Mouse (Mus musculus): ENCODE results near the gene Tcf7l1.
A peak's percentile ranks its signal among the peaks of the same experiment; 100 is the strongest.

Gene Tcf7l1

GRCm38 (mm10) chr6:72787322-72787947, 1.6 kb downstream of the Tcf7l1 start:
- DNase-seq (ENCODE audit: low read depth, low spot score), result no peak

- no peak for DNase-seq (ENCODE audit: low read depth, low spot score)
Measured at GRCm38 (mm10) chr6:72783780-72784179, 5.3 kb downstream of the Tcf7l1 start.

GRCm38 (mm10) chr6:72778779-72779776, 10.0 kb downstream of the Tcf7l1 start:
- DNase-seq (ENCODE audit: low read depth, low spot score), result no peak

DNA sequence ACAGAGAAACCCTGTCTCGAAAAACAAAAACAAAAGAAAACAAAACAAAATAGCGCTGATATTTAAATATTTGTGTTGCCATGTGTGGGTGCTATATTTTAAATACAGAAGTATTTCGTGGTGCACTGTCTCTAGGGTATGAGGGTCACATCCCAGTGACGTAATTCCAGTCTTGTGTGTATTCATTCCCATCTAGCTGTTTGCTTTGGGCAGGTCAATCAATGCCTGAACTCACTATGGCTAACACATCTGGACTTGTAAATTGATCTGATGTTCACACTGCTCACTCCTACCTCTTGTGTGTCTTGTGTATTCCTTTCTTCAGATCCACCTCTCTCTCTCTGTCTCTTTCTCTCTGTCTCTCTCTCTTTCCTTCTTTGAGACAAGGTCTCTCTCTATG, 11.8 kb downstream of the Tcf7l1 start:
- DNase-seq (ENCODE audit: low read depth, low spot score), result no peak

DNA sequence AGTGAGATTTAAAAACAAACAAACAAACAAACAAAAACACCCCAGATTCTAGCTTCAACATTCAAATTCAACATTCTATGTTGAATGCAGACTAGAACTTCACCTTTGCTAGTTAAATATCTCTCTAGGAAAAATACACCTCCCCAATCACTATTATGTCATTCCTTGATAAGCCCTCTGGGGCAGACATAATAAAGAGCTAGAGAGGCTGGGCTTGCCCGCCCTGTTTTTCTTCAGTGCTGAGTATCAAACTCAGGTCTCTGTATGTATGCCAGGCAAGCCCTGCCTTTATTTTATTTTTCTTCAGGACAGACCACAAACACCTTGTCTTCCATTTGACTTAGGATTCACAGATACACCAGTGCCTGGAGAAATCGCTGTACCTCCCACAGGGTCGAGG, 14.8 kb downstream of the Tcf7l1 start:
- DNase-seq (ENCODE audit: low read depth, low spot score), result no peak

- no peak for DNase-seq (ENCODE audit: low read depth, low spot score)
Measured at GRCm38 (mm10) chr6:72769915-72770776, 18.9 kb downstream of the Tcf7l1 start.

DNA sequence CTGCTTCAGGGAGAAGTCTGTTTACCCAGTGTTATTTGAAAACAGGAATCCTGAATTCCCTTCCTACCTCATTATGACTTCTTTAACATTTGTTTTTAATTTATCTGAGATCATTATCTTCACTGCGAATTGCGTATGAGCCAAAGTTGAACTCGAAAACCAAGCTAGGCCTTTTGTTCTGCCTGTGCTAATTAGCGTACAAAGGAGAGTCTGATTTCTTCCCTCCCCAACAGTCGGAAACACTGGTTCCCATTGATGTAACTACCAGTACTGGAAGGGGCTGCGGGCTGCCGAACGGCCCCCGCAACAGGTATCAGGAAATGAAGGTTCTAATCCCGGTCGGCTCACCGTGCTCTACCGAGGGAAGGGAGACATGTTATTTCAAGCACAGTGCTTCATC, 19.7 kb downstream of the Tcf7l1 start:
- no peak for DNase-seq (ENCODE audit: low read depth, low spot score)

DNA sequence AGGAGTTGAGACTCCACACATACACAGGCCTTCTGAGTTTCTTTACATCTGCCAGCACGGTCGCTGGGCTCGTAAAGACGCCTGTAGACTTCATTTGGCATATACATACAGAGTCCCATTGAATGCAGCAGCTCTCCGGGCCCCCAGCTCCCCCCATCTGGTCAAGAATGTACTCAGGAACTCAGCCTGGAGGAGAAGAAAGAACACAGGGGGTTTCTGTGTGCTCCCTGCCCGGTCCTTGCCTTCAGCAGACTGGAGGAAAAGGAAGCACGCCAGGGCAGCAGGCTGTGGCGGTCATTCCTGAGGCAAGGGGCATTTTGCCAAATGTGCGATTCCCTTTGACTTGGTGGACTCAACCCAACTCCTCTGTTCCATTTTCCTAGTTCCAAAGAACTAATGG, 20.2 kb downstream of the Tcf7l1 start:
- DNase-seq (ENCODE audit: low read depth, low spot score), result peak; percentile 60

GRCm38 (mm10) chr6:72768097-72768496, 21.0 kb downstream of the Tcf7l1 start:
- DNase-seq (ENCODE audit: low read depth, low spot score), result no peak

DNA sequence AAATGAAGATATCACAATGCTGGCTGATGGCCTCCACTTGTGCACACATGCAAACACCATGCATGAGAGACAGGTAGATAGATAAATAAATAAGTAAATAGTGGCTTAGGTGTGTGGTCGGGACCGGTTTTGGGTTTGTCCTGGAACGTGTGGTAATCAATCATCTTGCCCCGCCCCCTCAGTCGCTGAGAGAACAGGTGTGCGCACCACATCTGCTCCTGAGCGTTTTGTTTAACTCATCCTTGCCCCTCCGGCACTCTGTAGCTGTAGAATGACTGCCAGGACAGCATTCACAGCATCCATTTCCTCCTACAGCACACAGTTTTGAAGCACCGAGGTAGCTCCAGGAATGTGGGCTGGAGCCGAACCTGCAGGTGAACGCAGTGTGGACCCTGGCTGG, 25.4 kb downstream of the Tcf7l1 start:
- no peak for DNase-seq (ENCODE audit: low read depth, low spot score)

DNA sequence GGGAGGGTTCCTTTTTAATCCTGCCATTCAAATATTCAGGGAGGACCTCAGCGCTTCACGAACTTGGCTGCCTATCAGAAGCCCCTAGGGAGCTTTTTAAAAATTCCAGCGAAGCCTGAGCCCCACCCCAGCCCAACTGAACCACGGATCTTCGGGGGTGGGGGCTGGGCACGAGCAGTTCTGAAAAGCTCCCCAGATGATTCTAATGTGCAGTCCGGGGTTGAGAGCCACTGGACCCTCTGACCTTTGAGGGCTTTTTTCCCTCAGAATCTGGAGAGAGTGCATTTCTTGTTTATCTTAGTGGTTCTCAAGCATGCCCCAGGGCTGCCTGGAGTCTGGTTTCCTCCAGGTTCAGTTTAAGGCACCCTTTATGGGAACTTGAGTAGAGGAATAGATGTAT, 27.4 kb downstream of the Tcf7l1 start:
- DNase-seq (ENCODE audit: low read depth, low spot score), result peak; percentile 74

DNA sequence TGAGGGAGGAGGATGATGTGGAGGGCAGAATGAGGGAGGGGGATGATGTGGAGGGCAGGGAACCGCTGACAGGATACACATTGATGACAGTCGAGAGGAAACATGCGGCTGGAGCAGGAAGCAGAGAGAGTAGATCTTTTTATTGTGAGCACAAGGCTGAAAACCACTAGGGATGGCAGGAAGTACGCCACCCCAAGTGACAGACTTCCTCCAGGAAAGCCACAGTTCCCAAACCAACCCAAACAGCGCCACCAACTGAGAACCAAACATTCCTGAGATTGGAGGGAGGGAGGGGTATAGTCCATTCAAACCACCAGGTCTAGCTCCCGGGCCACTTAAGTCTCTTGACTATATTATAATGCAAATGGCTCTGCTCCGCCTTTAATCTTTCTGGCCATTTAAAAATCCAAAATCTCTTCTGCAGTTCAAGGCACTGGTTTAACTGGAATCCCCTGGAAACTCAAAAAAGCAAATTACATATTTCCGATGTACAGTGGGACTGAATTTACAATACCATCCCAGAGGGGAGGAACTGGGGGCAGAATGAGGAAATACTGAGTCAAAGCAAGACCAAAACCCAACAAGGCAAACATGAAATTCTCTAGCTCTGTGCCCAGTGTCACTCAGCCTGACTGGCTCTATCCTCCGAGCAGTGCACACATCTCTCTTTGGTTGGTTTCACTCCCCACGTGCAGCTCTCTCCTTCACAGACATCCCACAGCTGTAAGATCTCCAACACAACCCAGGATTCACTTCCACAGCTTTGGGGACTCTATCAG, 30.6 kb downstream of the Tcf7l1 start:
- DNase-seq (ENCODE audit: low read depth, low spot score), result no peak

DNA sequence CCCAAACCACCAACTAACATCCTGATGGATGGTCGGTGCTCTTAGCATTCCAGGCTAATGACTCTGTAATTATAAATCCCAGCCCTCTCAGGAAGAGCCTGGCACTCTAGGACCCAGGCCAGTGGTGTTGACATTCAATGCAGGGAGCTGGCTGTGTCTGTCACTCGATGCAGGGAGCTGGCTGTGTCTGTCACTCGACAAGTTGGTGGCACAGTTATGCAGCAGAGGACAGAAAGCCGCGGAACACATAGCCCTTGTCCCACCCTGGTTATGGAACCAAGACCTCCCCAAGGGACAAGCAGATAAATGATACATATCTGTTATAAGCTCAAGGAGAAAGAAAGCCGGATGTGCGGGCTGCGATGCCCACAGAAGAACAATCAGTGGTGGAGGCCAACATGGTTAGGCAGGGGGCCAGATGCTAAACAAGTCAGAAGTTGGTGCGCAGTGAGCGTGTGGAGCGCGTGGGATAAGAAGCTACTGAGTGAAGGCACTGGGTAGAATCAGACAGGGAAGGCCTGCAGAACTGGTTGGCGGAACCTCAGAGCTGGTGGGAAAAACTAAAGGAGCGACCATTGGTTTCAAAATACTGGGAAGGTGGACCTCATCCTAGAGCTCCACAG, 33.7 kb downstream of the Tcf7l1 start:
- DNase-seq (ENCODE audit: low read depth, low spot score), result no peak

DNA sequence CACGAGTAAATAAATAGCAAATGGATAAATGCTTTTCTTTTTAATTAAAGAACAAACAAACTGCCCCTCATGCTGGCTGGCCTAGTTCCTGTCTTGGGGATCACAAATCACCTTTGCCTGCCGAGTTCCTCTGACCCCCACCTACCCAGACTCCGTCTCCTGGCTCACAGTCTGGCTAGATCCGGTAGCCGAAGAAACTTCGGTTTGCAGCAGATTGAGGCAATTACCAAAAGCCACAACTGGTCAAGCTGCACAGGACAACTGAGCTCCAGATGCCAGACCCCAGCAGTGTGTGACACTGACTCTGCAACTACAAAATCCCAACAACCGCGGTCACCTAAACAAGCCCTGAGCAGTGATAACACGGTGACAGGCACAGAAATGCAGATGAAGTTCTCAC, 34.8 kb downstream of the Tcf7l1 start:
- DNase-seq (ENCODE audit: low read depth, low spot score), result no peak

DNA sequence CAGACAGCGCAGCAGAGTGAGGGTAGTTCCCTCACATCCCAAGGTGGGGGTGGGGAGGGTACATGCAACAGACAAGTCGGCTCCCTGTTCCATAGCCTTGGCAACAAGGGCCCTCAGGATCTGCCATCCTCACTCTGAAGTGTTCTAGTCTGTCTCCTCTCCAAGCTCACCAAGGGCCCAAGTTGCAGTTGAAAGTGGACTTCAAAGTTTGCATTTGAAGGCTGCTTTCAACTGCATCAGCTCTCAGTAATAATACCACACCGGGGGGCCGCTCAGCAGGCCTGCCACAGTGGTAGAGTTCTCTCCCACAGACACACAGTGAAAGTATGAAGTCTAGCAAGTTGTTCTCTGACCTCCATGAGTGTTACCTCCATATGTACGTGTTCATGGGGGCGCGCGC, 35.3 kb downstream of the Tcf7l1 start:
- no peak for DNase-seq (ENCODE audit: low read depth, low spot score)

DNA sequence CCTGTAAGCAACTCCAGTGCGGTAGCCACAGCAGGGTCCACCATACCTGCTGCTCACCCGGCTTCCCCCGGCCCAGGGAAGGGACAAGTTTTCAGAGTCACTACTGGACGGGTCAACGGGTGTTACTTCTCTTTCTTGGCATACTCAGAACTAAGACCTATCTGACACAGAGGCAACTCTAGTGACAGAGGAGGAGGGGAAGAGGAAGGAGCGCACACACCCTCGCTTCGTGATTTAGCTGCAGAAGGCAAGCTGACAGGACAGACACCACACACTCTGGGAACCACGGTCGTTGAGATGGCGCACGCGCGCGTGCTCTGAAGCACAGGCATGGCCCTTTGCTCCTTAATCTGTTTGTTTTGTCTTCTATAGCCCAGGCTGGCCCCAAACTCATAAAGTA, 36.2 kb downstream of the Tcf7l1 start:
- DNase-seq (ENCODE audit: low read depth, low spot score), result no peak

DNA sequence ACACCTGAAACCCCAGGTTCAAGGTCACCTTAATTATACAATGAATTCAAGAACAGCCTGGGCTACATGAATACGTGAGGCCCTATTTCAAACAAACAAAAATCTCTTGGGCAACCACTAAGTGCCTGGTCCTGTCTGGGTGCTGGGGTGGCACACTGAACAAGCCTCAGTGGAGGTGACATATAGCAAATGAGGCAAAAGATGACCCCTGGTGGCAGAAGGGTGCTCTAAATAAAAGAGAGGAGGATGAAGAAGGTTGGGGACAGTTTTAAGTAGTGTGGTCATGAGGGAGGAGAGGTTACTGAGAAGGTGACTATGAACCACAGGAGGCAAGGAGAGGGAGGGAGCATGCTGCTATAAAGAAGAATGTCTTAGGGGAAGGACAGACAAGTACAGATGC, 37.8 kb downstream of the Tcf7l1 start:
- DNase-seq (ENCODE audit: low read depth, low spot score), result no peak

DNA sequence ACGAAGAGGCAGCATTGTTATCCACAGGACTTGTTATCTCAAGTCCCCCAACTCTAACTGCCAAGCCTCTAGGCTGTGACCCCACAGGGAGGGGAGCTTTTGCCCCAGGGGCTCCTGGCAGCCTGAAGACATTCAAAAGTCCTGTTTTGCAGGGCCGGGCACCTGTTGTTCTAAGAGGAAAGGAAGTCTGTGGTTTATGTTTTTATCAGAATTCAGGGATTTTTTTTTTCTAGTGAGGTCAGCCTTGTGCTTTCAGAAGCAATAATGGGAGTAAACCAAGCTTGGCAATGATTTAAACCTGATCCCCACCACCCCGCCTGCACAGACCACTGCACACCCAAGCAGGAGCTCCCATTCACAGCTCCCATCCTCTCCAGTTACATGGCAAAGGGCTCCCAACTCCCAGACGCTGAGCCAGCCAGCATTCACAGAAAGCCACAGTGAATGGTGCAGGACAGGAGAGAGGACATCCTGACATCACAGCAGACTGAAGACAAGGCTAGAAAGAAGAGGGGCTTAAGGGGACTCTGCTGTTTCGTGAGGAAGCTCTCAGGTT, 40.1 kb downstream of the Tcf7l1 start:
- no peak for DNase-seq (ENCODE audit: low read depth, low spot score)

- peak; percentile 68 for DNase-seq (ENCODE audit: low read depth, low spot score)
Measured at GRCm38 (mm10) chr6:72748421-72748820, 40.6 kb downstream of the Tcf7l1 start.

- DNase-seq (ENCODE audit: low read depth, low spot score), result no peak
Measured at GRCm38 (mm10) chr6:72747814-72748213, 41.2 kb downstream of the Tcf7l1 start.
